Mouse (Mus musculus): Measurements from ENCODE around the gene Il21r.

Il21r gene

GRCm38 (mm10) chr7:125575738-125576540 lies 27.3 kb upstream of the Il21r start:
- no peak for DNase-seq

GRCm38 (mm10) chr7:125576982-125577381 lies 26.2 kb upstream of the Il21r start:
- no peak for DNase-seq

- no peak for DNase-seq
Observed at GRCm38 (mm10) chr7:125577486-125578088, 25.6 kb upstream of the Il21r start.

- DNase-seq, result no peak
Observed at GRCm38 (mm10) chr7:125578106-125578505, 25.1 kb upstream of the Il21r start.

DNA sequence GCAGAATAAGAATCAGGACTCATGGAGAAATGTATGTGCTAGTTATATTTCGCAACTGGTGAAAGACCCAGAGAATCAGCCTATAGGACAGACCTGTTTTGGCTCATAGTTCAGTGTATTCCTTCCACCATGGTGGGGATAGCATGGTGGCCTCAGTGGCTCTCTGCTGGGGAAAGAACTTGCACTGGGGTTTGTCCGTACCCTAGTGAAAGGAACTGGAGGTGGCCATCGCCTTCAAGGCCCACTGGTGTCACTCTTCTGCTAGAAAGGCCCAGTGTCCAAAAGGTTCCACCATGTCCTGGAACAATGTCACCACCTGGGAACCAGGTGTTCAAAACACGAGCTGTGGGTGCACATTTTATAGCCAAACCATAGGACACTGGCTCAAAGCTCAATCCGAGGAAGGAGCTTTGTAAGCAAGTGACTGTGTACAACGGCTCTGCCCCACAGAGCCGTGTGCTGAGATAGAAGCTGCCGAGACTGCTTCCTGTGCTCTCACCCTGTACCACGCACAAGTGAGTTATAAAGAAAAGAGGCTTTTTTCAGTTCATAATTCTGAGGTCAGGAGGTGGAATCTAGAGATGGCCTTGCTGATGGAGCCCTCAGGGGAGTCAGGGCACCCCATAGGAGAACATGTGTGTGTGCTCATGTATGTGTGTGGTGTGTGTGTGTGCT lies 23.5 kb upstream of the Il21r start:
- DNase-seq, result no peak

DNA sequence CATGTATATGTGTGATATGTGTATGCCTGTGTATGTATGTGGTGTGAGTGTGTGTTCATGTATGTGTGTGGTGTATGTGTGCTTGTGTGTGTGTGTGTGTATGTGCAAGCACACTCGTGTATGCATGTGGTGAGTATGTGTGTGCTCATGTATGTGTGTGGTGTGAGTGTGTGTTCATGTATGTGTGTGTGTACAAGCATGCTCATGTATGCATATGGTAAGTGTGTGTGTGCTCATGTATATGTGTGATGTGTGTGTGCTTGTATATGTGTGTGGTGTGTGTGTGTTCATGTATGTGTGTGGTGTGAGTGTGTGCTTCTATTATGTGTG lies 23.0 kb upstream of the Il21r start:
- DNase-seq, result no peak

GRCm38 (mm10) chr7:125580625-125581316 lies 22.5 kb upstream of the Il21r start:
- no peak for DNase-seq

DNA sequence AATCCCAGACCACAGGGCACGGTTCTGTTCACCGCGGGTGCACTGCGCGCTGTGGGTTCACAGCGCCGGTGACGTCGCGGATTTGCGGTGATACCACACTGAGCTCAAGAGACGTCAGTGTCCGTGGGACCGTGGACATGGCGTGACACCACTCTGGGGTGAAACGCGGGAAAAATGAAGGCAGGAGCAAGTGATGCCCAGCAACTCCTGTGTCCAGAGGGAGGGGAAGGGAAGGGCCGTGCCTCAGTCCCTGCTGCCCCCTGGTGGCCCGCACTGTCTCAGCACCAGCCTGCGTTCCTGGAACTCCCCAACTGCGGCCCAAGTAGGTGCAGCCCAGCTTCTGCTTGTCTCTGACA lies 21.9 kb upstream of the Il21r start:
- DNase-seq, result peak; percentile 83

GRCm38 (mm10) chr7:125583325-125584004 lies 19.8 kb upstream of the Il21r start:
- DNase-seq, result no peak

DNA sequence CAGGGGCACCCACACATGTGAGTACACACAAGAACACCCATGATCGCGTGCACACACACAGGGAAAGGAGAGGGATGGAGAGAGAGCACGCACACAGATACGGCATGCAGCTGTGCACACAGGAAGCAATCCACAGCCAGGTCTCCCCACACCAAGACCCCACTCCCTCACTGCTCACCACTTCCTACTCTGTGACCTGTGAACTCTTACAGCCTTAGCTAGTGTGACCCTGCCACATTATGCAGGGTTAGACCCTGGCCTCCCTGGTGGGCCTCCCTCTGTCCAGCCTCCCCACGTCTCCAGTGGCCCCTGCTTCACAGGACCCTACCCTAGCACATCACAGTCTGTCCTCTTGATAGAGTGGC lies 19.2 kb upstream of the Il21r start:
- DNase-seq, result no peak

- no peak for DNase-seq
Observed at GRCm38 (mm10) chr7:125586355-125586754, 16.9 kb upstream of the Il21r start.

GRCm38 (mm10) chr7:125588721-125589120 lies 14.5 kb upstream of the Il21r start:
- DNase-seq, result no peak

DNA sequence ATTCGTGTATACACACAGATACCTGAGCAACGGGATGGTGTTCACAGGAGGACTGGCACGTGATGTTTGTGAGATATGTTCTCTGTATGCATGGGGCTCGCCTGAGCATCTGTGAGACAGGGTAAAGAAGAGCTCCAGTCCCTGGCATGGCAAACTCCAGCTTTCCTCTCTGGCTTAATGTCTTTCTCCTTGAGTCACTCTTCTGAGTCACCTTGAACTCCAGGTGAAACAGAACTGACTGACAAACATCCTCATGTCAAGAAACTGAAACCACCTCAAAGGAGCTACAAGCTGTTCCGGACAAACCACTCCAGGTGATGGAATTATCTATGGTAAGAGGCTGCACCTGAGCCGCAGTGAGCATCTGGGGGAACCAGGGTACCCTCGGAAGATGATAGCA lies 13.3 kb upstream of the Il21r start:
- no peak for DNase-seq

GRCm38 (mm10) chr7:125593831-125594230 lies 9.4 kb upstream of the Il21r start:
- no peak for DNase-seq

GRCm38 (mm10) chr7:125596406-125596805 lies 6.8 kb upstream of the Il21r start:
- no peak for DNase-seq

GRCm38 (mm10) chr7:125597083-125597482 lies 6.1 kb upstream of the Il21r start:
- DNase-seq, result no peak

GRCm38 (mm10) chr7:125597516-125598347 lies 5.5 kb upstream of the Il21r start:
- no peak for DNase-seq

- DNase-seq, result no peak
Observed at GRCm38 (mm10) chr7:125599373-125599973, 3.8 kb upstream of the Il21r start.

DNA sequence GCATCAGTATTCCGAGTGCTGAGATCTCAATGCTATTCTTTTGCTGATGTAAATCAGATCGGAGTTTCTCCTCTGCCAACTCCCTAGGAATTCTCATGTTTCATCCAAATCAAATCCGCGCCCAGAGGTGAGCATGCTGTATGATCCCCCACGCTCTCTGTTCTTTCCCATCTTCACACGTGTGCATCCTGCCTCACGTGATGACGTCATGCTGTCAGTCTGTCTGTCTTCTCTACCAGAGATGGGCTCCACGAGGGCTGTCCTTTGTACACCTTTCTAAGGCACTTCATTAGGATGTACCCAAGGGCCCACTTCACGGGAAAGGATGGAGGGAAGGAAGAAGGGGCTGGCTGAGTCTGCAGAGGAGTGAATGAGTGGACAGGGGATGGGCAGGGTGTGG lies 3.1 kb upstream of the Il21r start:
- no peak for DNase-seq

GRCm38 (mm10) chr7:125600612-125601279 lies 2.5 kb upstream of the Il21r start:
- DNase-seq, result no peak

- DNase-seq, result no peak
Observed at GRCm38 (mm10) chr7:125601280-125601670, 2.0 kb upstream of the Il21r start.

Data from layer of hippocampus, adult 9-11 months (tissue).